Mouse (Mus musculus) intestine, embryonic 16.5 days (tissue): ENCODE data around the gene Macf1. TPM values are rescaled to one million over a fixed set of nuclear protein-coding genes. Genes with fewer than 3 reads are reported as not detected.
A peak's percentile ranks its signal among the peaks of the same experiment; 100 is the strongest.

Source experiments
- ATAC-seq: fragments of 200-750 bp; cut with Nextera tagmentation; 2 replicates; pipeline ENCODE4 v1.8.0; 2017; ENCODE audit warnings: moderate TSS enrichment, moderate library complexity
- H3K27ac ChIP-seq: fragments of 300-500 bp; sonication (generic); 2 replicates; pipeline ENCODE4 v1.5.1; 2014; ENCODE audit warnings: mild to moderate bottlenecking, low read length
- H3K27me3 ChIP-seq: fragments of 300-500 bp; sonication (generic); replicated peaks from 2 replicates; pipeline ENCODE4 v1.6.1; 2014; ENCODE audit warnings: low read length, control low read depth, mixed read lengths; ENCODE audit not compliant: control insufficient read depth, insufficient read depth
- H3K36me3 ChIP-seq: fragments of 300-500 bp; sonication (generic); 2 replicates; pipeline ENCODE4 v1.6.1; 2014; ENCODE audit warnings: low read length, control low read depth; ENCODE audit not compliant: control insufficient read depth, insufficient read depth
- H3K4me1 ChIP-seq: fragments of 300-500 bp; sonication (generic); 2 replicates; pipeline ENCODE4 v1.6.1; 2014; ENCODE audit warnings: low read length, control low read depth, mixed read lengths; ENCODE audit not compliant: control insufficient read depth, insufficient read depth
- H3K4me2 ChIP-seq: fragments of 300-500 bp; sonication (generic); 2 replicates; pipeline ENCODE4 v1.6.1; 2014; ENCODE audit warnings: low read depth, low read length, control low read depth
- H3K4me3 ChIP-seq: fragments of 300-500 bp; sonication (generic); 2 replicates; pipeline ENCODE4 v1.5.1; 2014; ENCODE audit warnings: mild to moderate bottlenecking, low read length
- H3K9ac ChIP-seq: fragments of 300-500 bp; sonication (generic); 2 replicates; pipeline ENCODE4 v1.6.1; 2014; ENCODE audit warnings: low read depth, low read length
- H3K9me3 ChIP-seq: fragments of 300-500 bp; sonication (generic); 2 replicates; pipeline ENCODE4 v1.6.1; 2016; ENCODE audit warnings: low read length, control low read depth; ENCODE audit not compliant: control insufficient read depth
- WGBS: fragments of 180-500 bp; shearing (Covaris S2); extraction: QIAGEN DNeasy Blood & Tissue Kit; methylation state at CpG from one replicate; pipeline ENCODE4 v1.1.7; 2014; 5-methylcytosine and 5-hydroxymethylcytosine counted together
- polyA plus RNA-seq: library from polyadenylated mRNA; unstranded; fragments of >200 nt; fragmentation: Nextera tagmentation; extraction: Ambion mirVana; gene quantifications from 2 replicates; pipeline ENCODE4 v1.2.1, GENCODE M21; 2015

The Macf1 gene
- polyA plus RNA-seq, 1 experiment from 2014 or later, result 19.7 TPM

GRCm38 (mm10) chr4:123418032-123418431 is 266.1 kb downstream of the Macf1 start:
- H3K4me1 ChIP-seq, result peaks cover 5% of the 10 kb centered on the region
- H3K9me3 ChIP-seq, result no peaks in the 10 kb centered on the region
- H3K27ac ChIP-seq, result no peak overlapping the region
- H3K27me3 ChIP-seq, result no peaks in the 10 kb centered on the region
- H3K9ac ChIP-seq, result no peak overlapping the region
- H3K4me2 ChIP-seq, result no peak overlapping the region
- no peak for ATAC-seq
- no peaks in the 10 kb centered on the region for H3K36me3 ChIP-seq
- 89% methylated on average over 3 of the region's 3 CpGs for WGBS
- H3K4me3 ChIP-seq, result no peak overlapping the region

- no peak overlapping the region for H3K27ac ChIP-seq
- WGBS, result 85% methylated on average over 2 of the region's 3 CpGs
These were observed 266.7 kb downstream of the Macf1 start for GRCm38 (mm10) chr4:123417478-123417877.

GRCm38 (mm10) chr4:123416829-123417228 is 267.3 kb downstream of the Macf1 start:
- no peak for ATAC-seq
- whole genome bisulfite sequencing, result 81% methylated on average over 2 of the region's 2 CpGs
- no peaks in the 10 kb centered on the region for H3K9me3 ChIP-seq

More at GRCm38 (mm10) chr4:123417478-123417877, 266.7 kb downstream of the Macf1 start:
- no peak overlapping the region for H3K9ac ChIP-seq
- H3K27me3 ChIP-seq, result no peaks in the 10 kb centered on the region
- H3K36me3 ChIP-seq, result no peaks in the 10 kb centered on the region
- peaks cover 10% of the 10 kb centered on the region for H3K4me1 ChIP-seq
- no peak overlapping the region for H3K4me3 ChIP-seq
- ATAC-seq, result no peak
- H3K4me2 ChIP-seq, result no peak overlapping the region
- no peaks in the 10 kb centered on the region for H3K9me3 ChIP-seq

GRCm38 (mm10) chr4:123415566-123415965 is 268.6 kb downstream of the Macf1 start:
- Histone ChIP-seq H3K9ac (no peak overlapping the region), H3K4me2 (no peak overlapping the region), H3K27me3 (no peaks in the 10 kb centered on the region), H3K9me3 (no peaks in the 10 kb centered on the region), H3K27ac (no peak overlapping the region), H3K4me1 (peaks cover 12% of the 10 kb centered on the region), H3K36me3 (no peaks in the 10 kb centered on the region), H3K4me3 (no peak overlapping the region)
- ATAC-seq, result no peak
- 93% methylated on average over 1 of the region's 1 CpGs for WGBS

More at GRCm38 (mm10) chr4:123416829-123417228, 267.3 kb downstream of the Macf1 start:
- Histone ChIP-seq H3K27ac (no peak overlapping the region), H3K36me3 (no peaks in the 10 kb centered on the region), H3K27me3 (no peaks in the 10 kb centered on the region), H3K4me2 (no peak overlapping the region), H3K4me1 (peaks cover 12% of the 10 kb centered on the region), H3K4me3 (no peak overlapping the region), H3K9ac (no peak overlapping the region)

GRCm38 (mm10) chr4:123413876-123414275 is 270.3 kb downstream of the Macf1 start:
- H3K4me1 ChIP-seq, result peaks cover 25% of the 10 kb centered on the region
- no peaks in the 10 kb centered on the region for H3K27me3 ChIP-seq
- no peak overlapping the region for H3K27ac ChIP-seq
- no peak overlapping the region for H3K9ac ChIP-seq
- no peak for ATAC-seq
- H3K9me3 ChIP-seq, result no peaks in the 10 kb centered on the region
- WGBS, result 24% methylated on average over 2 of the region's 2 CpGs
- H3K4me3 ChIP-seq, result no peak overlapping the region
- no peak overlapping the region for H3K4me2 ChIP-seq
- H3K36me3 ChIP-seq, result no peaks in the 10 kb centered on the region

GRCm38 (mm10) chr4:123412981-123413380 is 271.2 kb downstream of the Macf1 start:
- Histone ChIP-seq H3K4me3 (no peak overlapping the region), H3K27me3 (no peaks in the 10 kb centered on the region), H3K4me1 (peaks cover 29% of the 10 kb centered on the region), H3K9me3 (no peaks in the 10 kb centered on the region), H3K27ac (no peak overlapping the region), H3K36me3 (no peaks in the 10 kb centered on the region), H3K4me2 (peak overlapping the region; percentile 70; the same call in 1 of the 2 replicates), H3K9ac (no peak overlapping the region)
- ATAC-seq, result no peak
- 48% methylated on average over 2 of the region's 2 CpGs for WGBS

GRCm38 (mm10) chr4:123412528-123412878 is 271.7 kb downstream of the Macf1 start:
- peak overlapping the region; percentile 70 for H3K4me2 ChIP-seq
- no peaks in the 10 kb centered on the region for H3K27me3 ChIP-seq
- no peak for ATAC-seq
- H3K36me3 ChIP-seq, result no peaks in the 10 kb centered on the region
- WGBS, result 9% methylated on average over 6 of the region's 6 CpGs
- peak overlapping the region; percentile 83 for H3K4me3 ChIP-seq
- H3K27ac ChIP-seq, result peak overlapping the region; percentile 94
- H3K9me3 ChIP-seq, result no peaks in the 10 kb centered on the region
- H3K4me1 ChIP-seq, result peaks cover 34% of the 10 kb centered on the region
- H3K9ac ChIP-seq, result peak overlapping the region; percentile 92

- WGBS, result under 1% methylated on average over 51 of the region's 69 CpGs
- peak overlapping the region; percentile 94 for H3K27ac ChIP-seq
- no peaks in the 10 kb centered on the region for H3K9me3 ChIP-seq
- H3K27me3 ChIP-seq, result no peaks in the 10 kb centered on the region
- peak overlapping the region; percentile 83 for H3K4me3 ChIP-seq
- peaks cover 38% of the 10 kb centered on the region for H3K4me1 ChIP-seq
- no peaks in the 10 kb centered on the region for H3K36me3 ChIP-seq
- peak overlapping the region; percentile 92 for H3K9ac ChIP-seq
- H3K4me2 ChIP-seq, result peak overlapping the region; percentile 70
- ATAC-seq, result peak; percentile 96
These were observed 272.2 kb downstream of the Macf1 start for GRCm38 (mm10) chr4:123411732-123412527.

- peak overlapping the region; percentile 92 for H3K9ac ChIP-seq
- H3K9me3 ChIP-seq, result no peaks in the 10 kb centered on the region
- no peaks in the 10 kb centered on the region for H3K27me3 ChIP-seq
- peak overlapping the region; percentile 83 for H3K4me3 ChIP-seq
- H3K4me1 ChIP-seq, result peaks cover 44% of the 10 kb centered on the region
- H3K4me2 ChIP-seq, result peak overlapping the region; percentile 70
- ATAC-seq, result peak; percentile 60
- no peaks in the 10 kb centered on the region for H3K36me3 ChIP-seq
- WGBS, result 2% methylated on average over 36 of the region's 36 CpGs
- H3K27ac ChIP-seq, result peak overlapping the region; percentile 94
These were observed 273.0 kb downstream of the Macf1 start for GRCm38 (mm10) chr4:123411006-123411731.
